Mouse (Mus musculus) common myeloid progenitor, adult 5-6 weeks (primary cell): Measurements from ENCODE around the gene Grhpr. TPM values are rescaled to one million over a fixed set of nuclear protein-coding genes. Genes with fewer than 3 reads are reported as not detected.
A peak's percentile ranks its signal among the peaks of the same experiment; 100 is the strongest.
"Not testable (repeated sequence)": the region's sequence is repeated elsewhere in the genome, so short reads cannot be mapped to it uniquely, and the experiment has no call there.

Experiments used
- ATAC-seq: replicated peaks from 2 replicates; pipeline ENCODE4 v1.8.0; 2016; ENCODE audit warnings: low read depth, mild to moderate bottlenecking, moderate TSS enrichment, inconsistent platforms; ENCODE audit not compliant: poor library complexity, severe bottlenecking
- total RNA-seq: library from RNA; stranded (forward); fragments of 200-1000, 187-1606 nt; gene quantifications from 2 replicates; pipeline ENCODE4 v1.2.3, GENCODE M21; 2017

Grhpr gene
- total RNA-seq, 1 experiment from 2014 or later: 10.8 TPM

GRCm38 (mm10) chr4:44973450-44973849, 7.7 kb upstream of the Grhpr start:
- ATAC-seq: peak; percentile 92

GRCm38 (mm10) chr4:44973871-44974270, 7.3 kb upstream of the Grhpr start:
- ATAC-seq: peak; percentile 16; the same call in 1 of the 2 replicates

GRCm38 (mm10) chr4:44974331-44974730, 6.9 kb upstream of the Grhpr start:
- ATAC-seq: no peak

- ATAC-seq: no peak
Measured at GRCm38 (mm10) chr4:44976026-44976615, 5.1 kb upstream of the Grhpr start.

GRCm38 (mm10) chr4:44976921-44977710, 4.1 kb upstream of the Grhpr start:
- no peak for ATAC-seq

- no peak for ATAC-seq
Measured at GRCm38 (mm10) chr4:44978175-44978574, 3.0 kb upstream of the Grhpr start.

- ATAC-seq: no peak
Measured at GRCm38 (mm10) chr4:44979794-44980338, 1.3 kb upstream of the Grhpr start.

- no peak for ATAC-seq
Measured at GRCm38 (mm10) chr4:44981974-44982287, 736 bp downstream of the Grhpr start.

- ATAC-seq: no peak
Measured at GRCm38 (mm10) chr4:44982440-44983130, 1.4 kb downstream of the Grhpr start.

GRCm38 (mm10) chr4:44983131-44983740, 2.0 kb downstream of the Grhpr start:
- ATAC-seq: no peak

- ATAC-seq: no peak
Measured at GRCm38 (mm10) chr4:44990560-44990959, 9.4 kb downstream of the Grhpr start.

- not testable (repeated sequence) for ATAC-seq
Measured at GRCm38 (mm10) chr4:44992330-44992729, 11.1 kb downstream of the Grhpr start.

- ATAC-seq: not testable (repeated sequence)
Measured at GRCm38 (mm10) chr4:44993179-44993578, 12.0 kb downstream of the Grhpr start.

GRCm38 (mm10) chr4:44993847-44994246, 12.7 kb downstream of the Grhpr start:
- ATAC-seq: peak; percentile 66; the same call in 1 of the 2 replicates

- ATAC-seq: no peak
Measured at GRCm38 (mm10) chr4:44994776-44995175, 13.6 kb downstream of the Grhpr start.

- ATAC-seq: no peak
Measured at GRCm38 (mm10) chr4:44998071-44998470, 16.9 kb downstream of the Grhpr start.

GRCm38 (mm10) chr4:45000001-45000400, 18.8 kb downstream of the Grhpr start:
- no peak for ATAC-seq

- no peak for ATAC-seq
Measured at GRCm38 (mm10) chr4:45005452-45005851, 24.3 kb downstream of the Grhpr start.

GRCm38 (mm10) chr4:45010806-45011415, 29.7 kb downstream of the Grhpr start:
- no peak for ATAC-seq

- peak; percentile 7 for ATAC-seq
Measured at GRCm38 (mm10) chr4:45011581-45012104, 30.4 kb downstream of the Grhpr start.
